In genomic region chr5:113950786-113951692, GRCm38 (mm10) we compare ENCODE assay signal across 10 mouse cellular contexts. TPM values are rescaled to one million over a fixed set of nuclear protein-coding genes. Genes with fewer than 3 reads are reported as not detected.
DNase-seq lines count a peak whose midpoint lies in the region; ATAC-seq and TF ChIP-seq lines count a peak whose summit lies in the region.
"Had no signal": no experiment of that assay in that cellular context is flagged by ENCODE, and none has a peak within 500 bp of the region (broad histone marks: within the 10 kb centered on the region; RNA-seq: fewer than 3 reads in every experiment).

No protein-coding gene starts in this region.

- no peak overlapping the region for H3K4me3 ChIP-seq in gastrocnemius, adult 2 months
- no peak overlapping the region for H3K4me3 ChIP-seq in testis, adult 2 months (ENCODE audit: control insufficient read depth, low read depth, low read length)
- no peak overlapping the region for H3K4me3 ChIP-seq in limb, embryonic 12.5 days (replicated peaks)

- 75% methylated on average over 19 of the region's 19 CpGs for WGBS in limb, embryonic 12.5 days

- intact Hi-C loops in gastrocnemius, adult 2 months (cut with DNase I) = loop anchor here (5.0 to 10.0 kb wide), 2 partner anchors 179 to 364 kb away; partner anchors contain the start of genes Iscu and Sart3

- H3K9ac ChIP-seq in limb, embryonic 12.5 days (replicated peaks) = peak overlapping the region; percentile 23; the same call in 1 of the 2 replicates

- no peaks in the 10 kb centered on the region for H3K27me3 ChIP-seq in testis, adult 2 months (ENCODE audit: control insufficient read depth, insufficient read depth, low read length)
- no peaks in the 10 kb centered on the region for H3K27me3 ChIP-seq in limb, embryonic 12.5 days

- H3K27ac ChIP-seq in gastrocnemius, adult 2 months = peak overlapping the region; percentile 31; the same call in 1 of the 2 replicates
- H3K27ac ChIP-seq in testis, adult 2 months (ENCODE audit: control insufficient read depth, insufficient read depth, low read depth, low read length) = peak overlapping the region; percentile 41
- H3K27ac ChIP-seq in limb, embryonic 12.5 days = no peak overlapping the region

- no peak for TF ChIP-seq POLR2A in testis, adult 2 months (IDR thresholded peaks at IDR 0.05; ENCODE audit: control insufficient read depth, low read depth, low read length)

- H3K4me1 ChIP-seq in testis, adult 2 months (ENCODE audit: control insufficient read depth, insufficient read depth, low read length) = no peaks in the 10 kb centered on the region; the same call in 1 of the 2 replicates
- no peaks in the 10 kb centered on the region; the same call in 1 of the 2 replicates for H3K4me1 ChIP-seq in limb, embryonic 12.5 days (replicated peaks)

- no peak for DNase-seq in gastrocnemius, adult 2 months
- DNase-seq in gastrocnemius, postnatal 4 days (ENCODE audit: low spot score in 2 of 2) = no peak
- DNase-seq in testis, postnatal 10 days (ENCODE audit: low spot score) = no peak
- DNase-seq in frontal cortex, postnatal 25 days (ENCODE audit: low spot score in 2 of 2) = no peak
- DNase-seq in ovary, postnatal 14 days (ENCODE audit: low spot score) = no peak
- no peak for DNase-seq in right cerebral cortex, postnatal 36 days (ENCODE audit: low spot score in 2 of 2)
- DNase-seq: B cell, adult 2 months; kidney, adult 18-20 months had no signal

- H3K4me2 ChIP-seq in limb, embryonic 12.5 days = no peak overlapping the region

- H3K36me3 ChIP-seq in testis, adult 2 months (ENCODE audit: control insufficient read depth, insufficient read depth, low read length) = no peaks in the 10 kb centered on the region
- peaks cover 87% of the 10 kb centered on the region for H3K36me3 ChIP-seq in limb, embryonic 12.5 days

- TF ChIP-seq CTCF in gastrocnemius, adult 2 months (IDR thresholded peaks at IDR 0.05) = no peak
- no peak for TF ChIP-seq CTCF in testis, adult 2 months (IDR thresholded peaks at IDR 0.05; ENCODE audit: control insufficient read depth, insufficient read depth, insufficient replicate concordance, low read depth, low read length)

- ATAC-seq in limb, embryonic 12.5 days (ENCODE audit: insufficient number of reproducible peaks, insufficient read depth, low FRiP score, low TSS enrichment, low read depth) = no peak

- H3K9me3 ChIP-seq in limb, embryonic 12.5 days = no peaks in the 10 kb centered on the region

RNA-seq across cellular contexts. Expression of gene Coro1c, which starts 42.5 kb away (rescaled TPM):
- total RNA-seq in gastrocnemius, adult 2 months (2021) = 10 to 100 TPM in 1 of 2 experiments, 1 to 10 TPM in 1; 7.8 to 11.8 TPM
- total RNA-seq in gastrocnemius, postnatal 4 days (2021) = 10 to 100 TPM; 70.4 to 84.2 TPM
- polyA plus RNA-seq in testis, adult 2 months (2012; rRNA removed) = 12.9 and 13.2 TPM in 2 replicates
- 91.1 and 99.4 TPM in 2 replicates for polyA plus RNA-seq in limb, embryonic 12.5 days (2016; fragmentation: Nextera tagmentation; extraction: Ambion mirVana)

RNA-seq across cellular contexts. Expression of gene Ssh1, which starts 42.7 kb away (rescaled TPM):
- 1 to 10 TPM; 6.1 to 7.2 TPM for total RNA-seq in gastrocnemius, adult 2 months (2021)
- total RNA-seq in gastrocnemius, postnatal 4 days (2021) = 10 to 100 TPM; 20.2 to 21.1 TPM
- 4.1 and 5.0 TPM in 2 replicates for polyA plus RNA-seq in testis, adult 2 months (2012; rRNA removed)
- polyA plus RNA-seq in limb, embryonic 12.5 days (2016; fragmentation: Nextera tagmentation; extraction: Ambion mirVana) = 16.6 and 17.3 TPM in 2 replicates

RNA-seq across cellular contexts. Expression of gene Dao, which starts 52.5 kb away (rescaled TPM):
- not detected for total RNA-seq in gastrocnemius, adult 2 months (2021)
- total RNA-seq in gastrocnemius, postnatal 4 days (2021) = not detected
- 0.06 and 0.40 TPM in 2 replicates for polyA plus RNA-seq in testis, adult 2 months (2012; rRNA removed)
- polyA plus RNA-seq in limb, embryonic 12.5 days (2016; fragmentation: Nextera tagmentation; extraction: Ambion mirVana) = not detected in 2 replicates

Comparison
In these comparisons a context has a peak if more than half of its experiments do, and no peak if none do; other contexts are left out.
1. RNA of gene Coro1c, which starts 42.5 kb away (total RNA-seq): 70.4 to 84.2 TPM in gastrocnemius, postnatal 4 days; 7.8 to 11.8 TPM in gastrocnemius, adult 2 months; every median in the first group is over 4 times any median in the second.